In the genomic region with DNA sequence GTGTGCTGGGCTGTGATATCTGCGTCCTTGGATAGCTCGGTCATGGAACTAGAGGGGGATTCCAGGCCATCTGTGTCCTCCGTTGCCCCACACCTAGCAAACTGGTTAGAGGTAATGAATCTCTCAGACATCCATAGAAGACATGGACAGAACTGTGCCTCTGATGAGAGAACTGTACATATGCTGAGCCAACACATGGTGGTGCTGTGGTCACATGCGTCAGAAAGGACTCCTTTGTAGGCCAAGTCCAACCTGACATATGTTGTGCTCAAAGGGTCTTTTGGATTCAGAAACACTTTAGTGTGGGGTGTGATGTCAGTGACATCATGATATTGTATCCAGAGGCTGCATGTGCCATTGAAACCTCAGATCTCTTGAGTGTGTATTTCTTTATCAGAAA, we compare ENCODE assay signal across 8 mouse cellular contexts. TPM values are rescaled to one million over a fixed set of nuclear protein-coding genes. Genes with fewer than 3 reads are reported as not detected.
DNase-seq lines count a peak whose midpoint lies in the region; ATAC-seq lines count a peak whose summit lies in the region.

No protein-coding gene starts in this region.

- H3K36me3 ChIP-seq in heart, embryonic 10.5 days = no peaks in the 10 kb centered on the region
- no peaks in the 10 kb centered on the region for H3K36me3 ChIP-seq in forebrain, embryonic 11.5 days (ENCODE audit: control insufficient read depth, insufficient read depth, low read length)
- no peaks in the 10 kb centered on the region for H3K36me3 ChIP-seq in limb, embryonic 10.5 days
- no peaks in the 10 kb centered on the region for H3K36me3 ChIP-seq in midbrain, embryonic 13.5 days
- no peaks in the 10 kb centered on the region for H3K36me3 ChIP-seq in splenic B cell, adult 2 months (ENCODE audit: control insufficient read depth, insufficient read depth, low read length, poor library complexity, severe bottlenecking)

- ATAC-seq in forebrain, embryonic 11.5 days (replicated peaks; ENCODE audit: low FRiP score) = peak; percentile 86
- ATAC-seq in midbrain, embryonic 13.5 days = peak; percentile 94

- no peak overlapping the region for H3K27ac ChIP-seq in heart, embryonic 10.5 days
- H3K27ac ChIP-seq in forebrain, embryonic 11.5 days (ENCODE audit: low read depth, low read length) = no peak overlapping the region
- no peak overlapping the region for H3K27ac ChIP-seq in limb, embryonic 10.5 days
- H3K27ac ChIP-seq in midbrain, embryonic 13.5 days = no peak overlapping the region

- peak; percentile 54 for DNase-seq in heart, adult 11 months
- no peak for DNase-seq in heart, embryonic 10.5 days (ENCODE audit: low spot score)
- DNase-seq in adrenal gland, postnatal 14 days = peak; percentile 61
- DNase-seq in forebrain, embryonic 11.5 days (ENCODE audit: low spot score) = peak; percentile 65
- peak; percentile 80 for DNase-seq in induced T-regulatory cell, adult 2 months (ENCODE audit: low read depth)
- DNase-seq in limb, embryonic 10.5 days (ENCODE audit: low spot score) = peak; percentile 44
- peak; percentile 85 for DNase-seq in splenic B cell, adult 2 months (ENCODE audit: low read depth, low spot score)

- no peaks in the 10 kb centered on the region for H3K27me3 ChIP-seq in heart, embryonic 10.5 days (ENCODE audit: insufficient read depth, poor library complexity, severe bottlenecking)
- no peaks in the 10 kb centered on the region for H3K27me3 ChIP-seq in forebrain, embryonic 11.5 days (ENCODE audit: control insufficient read depth, insufficient read depth, low read length)
- no peaks in the 10 kb centered on the region for H3K27me3 ChIP-seq in limb, embryonic 10.5 days (ENCODE audit: low read depth, poor library complexity, severe bottlenecking)
- no peaks in the 10 kb centered on the region for H3K27me3 ChIP-seq in midbrain, embryonic 13.5 days
- H3K27me3 ChIP-seq in splenic B cell, adult 2 months (ENCODE audit: control insufficient read depth, insufficient read depth, low read length, poor library complexity, severe bottlenecking) = no peaks in the 10 kb centered on the region

- H3K4me3 ChIP-seq in heart, embryonic 10.5 days = no peak overlapping the region
- no peak overlapping the region for H3K4me3 ChIP-seq in forebrain, embryonic 11.5 days (ENCODE audit: low read depth, low read length)
- H3K4me3 ChIP-seq in limb, embryonic 10.5 days = no peak overlapping the region
- no peak overlapping the region for H3K4me3 ChIP-seq in midbrain, embryonic 13.5 days (replicated peaks)

- WGBS in heart, embryonic 10.5 days = 54% methylated on average over 4 of the region's 4 CpGs
- 76% methylated on average over 4 of the region's 4 CpGs for WGBS in forebrain, embryonic 11.5 days
- WGBS in limb, embryonic 10.5 days = 76% methylated on average over 4 of the region's 4 CpGs
- 76% methylated on average over 4 of the region's 4 CpGs for WGBS in midbrain, embryonic 13.5 days

- no peak overlapping the region for H3K4me2 ChIP-seq in forebrain, embryonic 11.5 days (ENCODE audit: low read depth, low read length, severe bottlenecking)
- no peak overlapping the region for H3K4me2 ChIP-seq in midbrain, embryonic 13.5 days (replicated peaks)

- H3K4me1 ChIP-seq in heart, embryonic 10.5 days = no peaks in the 10 kb centered on the region
- H3K4me1 ChIP-seq in forebrain, embryonic 11.5 days (replicated peaks; ENCODE audit: control insufficient read depth, insufficient read depth, low read length) = no peaks in the 10 kb centered on the region
- H3K4me1 ChIP-seq in limb, embryonic 10.5 days = no peaks in the 10 kb centered on the region
- H3K4me1 ChIP-seq in midbrain, embryonic 13.5 days (replicated peaks) = no peaks in the 10 kb centered on the region

- no peak overlapping the region for H3K9ac ChIP-seq in forebrain, embryonic 11.5 days (ENCODE audit: low read length)
- H3K9ac ChIP-seq in midbrain, embryonic 13.5 days (replicated peaks) = no peak overlapping the region

- no peaks in the 10 kb centered on the region for H3K9me3 ChIP-seq in heart, embryonic 10.5 days
- H3K9me3 ChIP-seq in forebrain, embryonic 11.5 days (ENCODE audit: control insufficient read depth, low read length) = no peaks in the 10 kb centered on the region
- no peaks in the 10 kb centered on the region for H3K9me3 ChIP-seq in limb, embryonic 10.5 days (replicated peaks)
- no peaks in the 10 kb centered on the region for H3K9me3 ChIP-seq in midbrain, embryonic 13.5 days

RNA-seq across cellular contexts. Expression of gene Capsl, which starts 19.4 kb away (rescaled TPM):
- polyA plus RNA-seq in heart, embryonic 10.5 days (2016; fragmentation: Nextera tagmentation; extraction: Ambion mirVana) = 0.51 and 2.0 TPM in 2 replicates
- not detected in 2 replicates for total RNA-seq in adrenal gland, postnatal 14 days (2021)
- polyA plus RNA-seq in forebrain, embryonic 11.5 days (2014; fragmentation: Nextera tagmentation; extraction: Ambion mirVana) = 0.33 and 0.77 TPM in 2 replicates
- 0.70 and 0.90 TPM in 2 replicates for polyA plus RNA-seq in limb, embryonic 10.5 days (2016; fragmentation: Nextera tagmentation; extraction: Ambion mirVana)
- 0.81 and 2.3 TPM in 2 replicates for polyA plus RNA-seq in midbrain, embryonic 13.5 days (2015; fragmentation: Nextera tagmentation; extraction: Ambion mirVana)
